Mouse (Mus musculus) ES-E14 (cell line): ENCODE data around the gene Bmx.

Experiments used
- CHD2 ChIP-seq: IDR thresholded peaks from 2 replicates; pipeline ENCODE4 v1.6.1; 2014; ENCODE audit warnings: mild to moderate bottlenecking, low read depth, low read length, inconsistent platforms
- HCFC1 ChIP-seq: IDR thresholded peaks from 2 replicates; pipeline ENCODE4 v1.6.1; 2012; ENCODE audit warnings: low read length, inconsistent platforms, borderline replicate concordance; ENCODE audit not compliant: insufficient read depth
- ZC3H11A ChIP-seq: IDR thresholded peaks from 2 replicates; pipeline ENCODE4 v1.6.1; 2012; ENCODE audit warnings: low read depth, mild to moderate bottlenecking, inconsistent platforms, low read length, borderline replicate concordance
- ZNF384 ChIP-seq: IDR thresholded peaks from 2 replicates; pipeline ENCODE4 v1.6.1; 2012; ENCODE audit warnings: low read depth, low read length, inconsistent platforms

- no peak for TF ChIP-seq HCFC1
- TF ChIP-seq ZC3H11A, result no peak
- no peak for TF ChIP-seq ZNF384
- TF ChIP-seq CHD2, result no peak
Observed at GRCm38 (mm10) chrX:164153606-164154005, 104.4 kb downstream of the Bmx start.
